Mouse (Mus musculus) liver (tissue): ENCODE data around the gene Slc38a3.

Source experiments
- DNase-seq: peaks from one replicate; pipeline ENCODE4 v3.0.0-alpha.2; 2020; ENCODE audit warnings: mixed read lengths

Gene Slc38a3

DNA sequence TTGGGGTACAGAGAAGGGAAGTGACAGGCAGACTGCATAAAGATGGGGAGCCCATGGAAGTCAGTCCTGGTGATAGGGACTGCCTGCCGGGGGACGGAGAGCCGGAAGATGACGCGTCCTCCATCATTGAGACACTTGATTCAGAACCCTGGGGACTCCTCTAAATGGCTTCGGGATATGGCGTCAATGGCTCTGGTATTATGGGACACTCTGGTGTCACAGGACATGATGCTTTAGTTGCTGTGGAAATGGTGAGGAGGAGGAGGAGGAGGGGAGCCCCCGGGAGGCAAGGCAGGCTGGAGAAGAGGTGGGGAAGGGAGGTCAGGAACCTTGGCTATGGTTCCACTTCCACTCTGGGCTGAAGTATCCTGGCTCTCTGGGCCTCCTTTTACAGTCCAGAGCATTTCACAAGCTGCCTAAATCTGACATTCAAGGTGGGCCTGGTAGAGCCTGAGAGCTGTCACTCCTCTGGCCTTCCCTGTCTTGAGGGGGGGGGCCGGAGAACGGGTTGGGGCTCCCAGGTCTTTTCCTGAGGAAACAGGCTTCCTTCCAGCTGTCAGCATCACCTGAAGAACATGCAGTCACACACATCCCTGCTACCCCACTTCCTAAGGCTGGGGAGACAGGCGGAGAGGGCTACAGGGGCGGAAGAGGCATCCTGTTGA, 26.2 kb upstream of the Slc38a3 start:
- no peak for DNase-seq

DNA sequence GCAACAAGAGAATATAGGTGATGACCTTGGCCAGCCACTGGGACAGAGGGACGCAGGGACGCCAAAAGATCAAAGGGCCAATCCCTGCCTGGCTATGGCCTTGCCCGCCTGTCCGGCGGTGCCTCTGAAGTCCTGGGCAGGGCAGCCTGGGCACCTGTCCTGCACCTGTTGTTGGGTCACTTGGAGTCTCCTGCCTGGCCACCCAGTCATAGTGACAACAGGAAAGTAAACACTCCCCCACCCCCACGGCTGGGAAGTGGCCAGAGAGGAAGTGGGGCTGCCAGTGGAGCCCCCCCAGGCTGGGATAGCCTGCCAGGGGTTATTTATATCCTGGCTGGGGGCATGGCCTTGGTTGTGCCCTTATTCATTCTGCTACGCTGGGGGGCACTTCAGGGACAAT, 25.3 kb upstream of the Slc38a3 start:
- DNase-seq = no peak

GRCm38 (mm10) chr9:107693433-107693987, 24.2 kb upstream of the Slc38a3 start:
- DNase-seq = no peak

GRCm38 (mm10) chr9:107692785-107693184, 23.5 kb upstream of the Slc38a3 start:
- no peak for DNase-seq

- DNase-seq = no peak
Observed at GRCm38 (mm10) chr9:107690391-107690790, 21.1 kb upstream of the Slc38a3 start.

- DNase-seq = no peak
Observed at GRCm38 (mm10) chr9:107688939-107689338, 19.6 kb upstream of the Slc38a3 start.

- no peak for DNase-seq
Observed at GRCm38 (mm10) chr9:107688415-107688814, 19.1 kb upstream of the Slc38a3 start.

DNA sequence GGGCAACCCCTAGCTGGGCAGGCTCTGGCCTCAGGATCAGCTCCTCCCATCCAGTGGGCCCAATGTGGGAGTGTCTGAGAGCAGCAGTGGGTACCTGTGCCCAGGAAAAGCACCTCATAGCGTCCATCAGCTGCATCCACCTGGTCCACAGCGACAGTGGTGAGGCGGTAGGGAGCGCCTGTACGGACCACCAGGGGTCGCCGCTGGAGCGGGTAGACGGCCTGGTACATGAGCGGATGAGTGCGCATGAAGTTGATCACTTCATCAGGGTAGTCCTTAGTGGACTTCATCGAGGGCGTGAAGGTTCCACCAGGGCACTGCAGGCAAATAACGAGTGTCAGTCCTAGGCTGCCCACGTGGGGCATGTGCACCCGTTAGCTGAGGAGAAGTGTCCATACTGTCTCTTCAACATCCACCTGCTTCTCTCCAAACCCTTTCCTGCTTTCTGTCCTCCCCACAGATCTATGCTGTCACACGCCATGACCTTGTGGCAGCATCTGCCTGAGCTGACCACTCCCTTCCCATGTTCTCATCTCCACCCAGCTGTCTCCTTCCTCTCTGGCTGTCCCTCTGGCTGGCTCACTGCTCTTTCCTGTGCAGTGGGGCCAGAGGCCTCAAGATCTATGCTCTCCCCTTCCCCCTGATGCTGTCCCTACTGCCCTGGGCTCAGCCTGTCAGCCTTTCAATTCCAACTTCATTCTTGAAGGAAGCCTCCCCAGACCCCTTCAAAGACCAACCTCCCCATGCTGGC, 16.1 kb upstream of the Slc38a3 start:
- peak; percentile 61 for DNase-seq

GRCm38 (mm10) chr9:107682405-107682804, 13.1 kb upstream of the Slc38a3 start:
- DNase-seq = no peak

DNA sequence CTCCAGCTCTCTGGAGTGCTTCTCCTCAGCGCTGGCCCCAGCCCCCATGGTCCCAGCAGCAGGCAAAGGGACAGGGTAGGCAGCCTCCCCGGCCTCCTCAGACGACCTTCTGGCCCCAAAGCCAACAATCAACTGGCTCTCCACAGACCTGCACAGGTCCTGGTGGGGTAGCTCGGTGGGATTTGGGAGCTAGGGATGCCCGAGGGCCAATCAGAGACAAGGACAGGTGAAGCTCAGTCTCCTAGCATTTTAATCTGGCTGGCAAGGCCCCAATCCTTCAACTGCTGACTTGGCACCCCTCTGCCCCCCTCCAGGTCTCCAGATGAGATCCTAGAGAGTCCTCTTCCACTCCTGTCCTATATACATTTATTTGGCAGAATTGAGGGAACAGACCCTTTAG, 10.2 kb upstream of the Slc38a3 start, which contains the start of gene Gnat1:
Gnat1 (minus strand) TSS at position 212 of the 400 bp plus-strand sequence.
- no peak for DNase-seq

DNA sequence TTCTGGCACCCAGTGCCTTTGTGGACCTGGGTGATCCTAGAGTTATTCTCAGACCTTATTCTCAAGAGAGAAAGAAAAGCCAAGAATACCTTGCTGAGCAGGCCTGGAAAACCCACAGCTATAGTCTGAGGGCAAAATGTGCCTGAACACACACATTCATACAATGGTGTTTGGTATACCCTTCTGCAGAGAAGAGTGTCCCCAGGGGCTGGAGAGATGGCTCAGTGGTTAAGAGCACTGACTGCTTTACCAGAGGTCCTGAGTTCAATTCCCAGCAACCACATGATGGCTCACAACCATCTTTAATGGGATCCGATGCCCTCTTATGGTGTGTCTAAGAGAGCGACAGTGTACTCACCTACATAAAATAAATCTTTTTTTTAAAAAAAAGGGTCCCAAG, 9.5 kb upstream of the Slc38a3 start:
- no peak for DNase-seq

GRCm38 (mm10) chr9:107677819-107678526, 8.6 kb upstream of the Slc38a3 start:
- peak; percentile 68 for DNase-seq

DNA sequence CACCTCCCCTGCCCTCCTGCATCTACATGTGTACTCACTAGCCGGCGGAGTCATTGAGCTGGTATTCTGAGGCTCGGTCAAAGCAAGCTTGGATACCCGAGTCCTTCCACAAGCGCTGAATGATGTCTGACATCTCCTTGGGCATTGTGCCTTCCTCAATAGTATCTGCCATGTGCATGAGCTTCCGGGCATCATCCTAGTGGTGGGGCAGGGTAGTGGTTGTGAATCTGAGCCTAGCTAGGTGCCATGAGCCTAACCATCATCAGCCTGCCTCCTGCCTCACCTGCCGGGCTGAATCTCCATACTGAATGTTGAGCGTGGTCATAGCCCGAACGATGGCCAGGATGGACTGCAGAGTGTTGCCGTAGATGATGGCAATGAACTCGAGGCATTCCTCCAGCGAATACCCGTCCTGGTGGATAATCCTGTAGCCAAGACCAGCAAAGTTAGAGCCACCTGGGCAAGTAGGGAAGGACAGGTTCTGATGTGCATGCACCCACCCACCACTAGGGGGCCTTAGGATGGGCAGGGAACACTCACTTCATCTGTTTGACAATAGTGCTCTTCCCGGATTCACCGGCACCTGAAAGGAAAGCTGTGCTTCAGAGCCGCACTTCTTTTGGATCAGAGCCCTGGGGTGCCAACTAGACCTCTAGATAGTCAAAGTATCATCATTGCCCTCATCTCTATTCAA, 7.9 kb upstream of the Slc38a3 start:
- DNase-seq = peak; percentile 70

- no peak for DNase-seq
Observed at GRCm38 (mm10) chr9:107676302-107676701, 7.0 kb upstream of the Slc38a3 start.

- DNase-seq = peak; percentile 61
Observed at GRCm38 (mm10) chr9:107675671-107676301, 6.5 kb upstream of the Slc38a3 start.

GRCm38 (mm10) chr9:107674609-107675429, 5.5 kb upstream of the Slc38a3 start:
- no peak for DNase-seq

- no peak for DNase-seq
Observed at GRCm38 (mm10) chr9:107670259-107670658, 929 bp upstream of the Slc38a3 start.

DNA sequence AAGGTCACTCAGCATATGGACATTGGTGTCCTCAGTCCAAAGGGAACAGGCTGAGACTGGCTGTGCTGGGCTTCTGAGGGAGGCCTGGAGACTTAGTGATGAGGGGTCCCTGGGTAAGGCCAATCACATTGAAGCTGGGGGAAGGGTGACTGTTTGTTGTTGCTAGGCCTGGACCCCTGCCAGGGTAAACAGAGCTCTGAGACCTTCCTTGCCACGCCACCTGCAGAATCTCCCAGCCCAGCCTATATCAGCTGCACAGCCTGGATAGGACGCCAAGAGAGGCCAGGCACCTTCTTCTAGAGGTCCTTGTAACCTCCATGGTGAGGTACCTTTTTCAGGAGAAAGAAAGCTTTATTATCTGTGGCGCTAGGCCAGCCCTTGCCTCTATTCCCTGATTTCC, 414 bp downstream of the Slc38a3 start:
- no peak for DNase-seq

DNA sequence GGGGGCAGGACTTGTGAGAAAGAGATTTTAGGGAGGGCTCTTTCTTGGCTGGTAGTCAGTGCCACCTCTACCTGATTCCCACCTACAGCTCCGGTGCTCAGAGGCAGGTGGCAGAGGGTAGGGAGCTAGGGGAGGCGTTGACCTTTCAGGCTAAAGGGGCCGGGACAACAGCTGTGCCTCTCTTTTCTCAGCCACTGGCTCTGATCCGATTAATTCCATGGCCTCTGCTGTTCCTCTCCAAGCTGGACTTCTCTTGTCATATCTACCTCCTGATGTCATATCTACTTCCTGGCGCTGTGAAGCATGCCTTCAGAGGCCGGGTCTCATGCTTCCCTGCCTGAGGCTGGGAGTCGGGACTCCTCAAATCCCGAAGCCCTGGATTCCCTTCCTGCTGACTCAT, 1.3 kb downstream of the Slc38a3 start:
- DNase-seq = no peak

DNA sequence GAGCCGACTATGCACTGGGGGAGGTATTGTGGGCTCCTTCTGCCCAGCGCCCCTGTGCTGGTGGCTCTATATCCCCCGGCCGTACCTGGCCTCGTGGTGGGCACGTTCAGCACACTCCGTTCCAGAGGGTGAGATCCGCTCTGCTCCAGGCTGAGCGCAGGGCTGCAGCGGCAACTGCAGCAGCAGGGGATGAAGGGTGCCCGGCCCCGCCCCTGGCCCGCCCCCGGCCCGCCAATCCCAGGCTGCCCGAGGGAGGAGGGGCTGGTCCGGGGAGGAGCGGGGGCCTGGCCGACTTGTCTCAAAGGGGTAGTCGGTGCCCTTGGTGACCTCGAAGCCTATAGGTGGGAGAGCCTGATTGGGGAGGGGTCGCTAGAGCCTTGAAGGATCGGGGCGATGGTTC, 2.1 kb downstream of the Slc38a3 start:
- DNase-seq = peak; percentile 68

DNA sequence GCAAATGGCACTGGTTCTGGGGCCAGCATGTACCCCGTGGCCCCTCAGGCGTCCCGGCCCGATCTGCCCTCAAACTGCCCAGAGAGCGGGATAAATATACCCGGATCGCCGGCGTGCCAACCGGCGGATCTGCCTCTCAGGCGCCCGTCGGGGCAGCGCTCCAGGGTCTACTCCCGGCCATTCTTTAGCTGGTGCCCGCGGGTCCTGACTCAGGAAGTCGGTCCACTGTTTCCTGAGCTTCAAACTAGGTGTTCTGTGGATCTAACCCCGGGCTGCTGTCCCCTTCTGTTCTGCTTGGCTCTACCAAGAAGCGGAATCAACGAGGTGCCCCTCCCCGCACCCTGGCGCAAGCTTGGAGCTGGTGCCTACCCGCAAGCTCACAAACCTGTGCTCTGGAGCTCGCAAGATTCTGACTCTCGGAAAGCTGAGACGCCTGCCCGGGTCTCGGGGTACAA, 2.6 kb downstream of the Slc38a3 start:
- no peak for DNase-seq
